Mouse (Mus musculus) testis, adult 2 months (tissue): ENCODE data around the gene Fgfr1op2.
"Not testable (repeated sequence)": the region's sequence is repeated elsewhere in the genome, so short reads cannot be mapped to it uniquely, and the experiment has no call there.

Source experiments
- CTCF ChIP-seq: fragments of 200-500 bp; IDR thresholded peaks from 2 replicates; pipeline ENCODE4 v1.5.1; 2012; ENCODE audit warnings: low read depth, mild to moderate bottlenecking, inconsistent platforms, low read length, moderate library complexity; ENCODE audit not compliant: control insufficient read depth, insufficient read depth, insufficient replicate concordance
- POLR2A ChIP-seq: fragments of 200-500 bp; IDR thresholded peaks from 2 replicates; pipeline ENCODE4 v1.6.1; 2012; ENCODE audit warnings: low read depth, mild to moderate bottlenecking, inconsistent platforms, low read length, moderate library complexity; ENCODE audit not compliant: control insufficient read depth

- TF ChIP-seq POLR2A, CTCF: not testable (repeated sequence)
Measured at GRCm38 (mm10) chr6:146562461-146562860, 14.5 kb upstream of the Fgfr1op2 start.
